Mouse (Mus musculus): ENCODE measurements at regions not wholly inside any gene's neighbourhood (a gene's known extent, or its start where the extent isn't known, plus 50 kb on each side); places are given as distances from the start of the nearest gene placed in this dataset.

- TF ChIP-seq CTCF (IDR thresholded peaks at IDR 0.05; ENCODE audit: borderline replicate concordance, insufficient read depth, low read depth, low read length) (no peak), POLR2A (IDR thresholded peaks at IDR 0.05; ENCODE audit: borderline replicate concordance, insufficient read depth, low read length) (no peak)
Measured at GRCm38 (mm10) chr12:39289676-39290075, 510.5 kb downstream of the Etv1 start.
